Mouse (Mus musculus): Measurements from ENCODE around the gene Zfp511. TPM values are rescaled to one million over a fixed set of nuclear protein-coding genes. Genes with fewer than 3 reads are reported as not detected.

Gene Zfp511
- polyA plus RNA-seq, 1 experiment from 2014 or later: 52.5 TPM

DNA sequence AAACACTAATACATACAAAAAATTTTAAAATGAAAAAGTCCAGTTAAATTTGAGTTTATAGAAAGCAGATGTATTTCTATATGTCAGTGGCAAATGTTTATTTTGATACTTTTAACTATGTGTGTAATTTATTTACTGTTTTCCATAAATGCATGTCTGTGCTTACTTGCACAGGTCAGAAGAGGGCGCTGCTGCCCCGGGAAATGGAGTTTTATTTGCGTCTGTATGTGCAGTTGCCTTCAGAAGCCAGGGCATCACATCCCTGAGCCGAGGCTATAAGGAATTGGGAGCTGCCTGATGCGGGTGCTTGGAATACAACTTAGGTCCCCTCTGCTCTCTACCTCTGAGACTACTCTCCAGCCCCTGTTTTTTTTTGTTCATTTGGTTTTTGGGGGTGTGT is 42.5 kb downstream of the Zfp511 start:
- WGBS: 6% methylated on average over 5 of the region's 5 CpGs
- no peak overlapping the region for H3K4me3 ChIP-seq
- no peak overlapping the region for H3K9ac ChIP-seq
- H3K9me3 ChIP-seq: no peaks in the 10 kb centered on the region
- peaks cover 4% of the 10 kb centered on the region for H3K36me3 ChIP-seq
- no peak for ATAC-seq (ENCODE audit: low FRiP score)
- no peak overlapping the region for H3K4me2 ChIP-seq
- peaks cover 36% of the 10 kb centered on the region for H3K4me1 ChIP-seq (replicated peaks)
- peaks cover 6% of the 10 kb centered on the region for H3K27me3 ChIP-seq
- peak overlapping the region; percentile 94; the same call in 1 of the 2 replicates for H3K27ac ChIP-seq

GRCm38 (mm10) chr7:140080503-140081156 is 44.4 kb downstream of the Zfp511 start:
- Histone ChIP-seq H3K36me3 (no peaks in the 10 kb centered on the region), H3K4me1 (replicated peaks) (peaks cover 36% of the 10 kb centered on the region), H3K4me3 (peak overlapping the region; percentile 47), H3K4me2 (peak overlapping the region; percentile 79), H3K9ac (peak overlapping the region; percentile 83), H3K9me3 (no peaks in the 10 kb centered on the region), H3K27me3 (peaks cover 6% of the 10 kb centered on the region), H3K27ac (peak overlapping the region; percentile 94)
- WGBS: 2% methylated on average over 24 of the region's 24 CpGs
- peak; percentile 71 for ATAC-seq (ENCODE audit: low FRiP score)

DNA sequence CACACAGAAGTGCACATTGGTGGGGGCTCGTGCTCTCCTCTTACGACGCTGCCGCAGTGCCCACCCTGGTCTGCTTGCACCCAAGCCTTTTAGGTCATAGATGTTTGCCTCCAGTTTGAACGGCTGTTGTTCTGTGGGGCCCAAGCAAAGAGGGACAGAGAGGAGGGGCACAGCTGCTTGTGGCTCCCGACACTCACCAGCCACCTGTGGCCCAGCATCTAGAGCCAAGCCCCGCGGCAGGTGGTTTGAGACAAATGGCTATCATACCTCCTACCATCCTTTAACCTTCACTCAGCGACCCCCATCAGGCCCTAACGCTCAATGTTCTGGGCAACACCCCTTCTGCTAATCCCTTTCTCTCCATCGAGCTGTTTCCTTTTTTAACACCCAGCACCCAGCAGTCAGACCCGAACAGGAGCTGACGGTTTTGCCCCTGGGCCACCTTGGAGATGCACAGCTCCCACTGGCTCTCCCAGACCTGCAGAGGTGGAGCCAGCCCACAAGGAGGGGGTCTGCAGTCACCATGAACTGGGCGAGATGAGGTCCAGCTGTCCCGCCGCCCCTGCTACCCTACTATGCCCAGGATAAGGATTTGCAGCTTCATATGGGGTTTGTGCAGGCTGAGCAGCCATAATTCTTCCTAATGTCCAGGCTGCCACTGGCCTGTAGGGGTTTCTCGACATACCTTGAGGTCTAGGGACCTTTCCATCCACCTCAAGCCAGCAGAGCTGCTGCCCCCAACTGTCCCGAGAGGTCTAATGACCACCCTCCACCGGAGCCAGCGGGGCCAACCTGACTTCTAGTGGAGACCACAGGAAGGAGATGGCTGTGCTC is 45.4 kb downstream of the Zfp511 start:
- H3K4me2 ChIP-seq: peak overlapping the region; percentile 79
- peak; percentile 23 for ATAC-seq (ENCODE audit: low FRiP score)
- H3K27ac ChIP-seq: peak overlapping the region; percentile 94
- peak overlapping the region; percentile 83 for H3K9ac ChIP-seq
- H3K27me3 ChIP-seq: peaks cover 6% of the 10 kb centered on the region
- H3K36me3 ChIP-seq: no peaks in the 10 kb centered on the region
- WGBS: 13% methylated on average over 20 of the region's 20 CpGs
- peak overlapping the region; percentile 47 for H3K4me3 ChIP-seq
- no peaks in the 10 kb centered on the region for H3K9me3 ChIP-seq
- peaks cover 36% of the 10 kb centered on the region for H3K4me1 ChIP-seq (replicated peaks)

DNA sequence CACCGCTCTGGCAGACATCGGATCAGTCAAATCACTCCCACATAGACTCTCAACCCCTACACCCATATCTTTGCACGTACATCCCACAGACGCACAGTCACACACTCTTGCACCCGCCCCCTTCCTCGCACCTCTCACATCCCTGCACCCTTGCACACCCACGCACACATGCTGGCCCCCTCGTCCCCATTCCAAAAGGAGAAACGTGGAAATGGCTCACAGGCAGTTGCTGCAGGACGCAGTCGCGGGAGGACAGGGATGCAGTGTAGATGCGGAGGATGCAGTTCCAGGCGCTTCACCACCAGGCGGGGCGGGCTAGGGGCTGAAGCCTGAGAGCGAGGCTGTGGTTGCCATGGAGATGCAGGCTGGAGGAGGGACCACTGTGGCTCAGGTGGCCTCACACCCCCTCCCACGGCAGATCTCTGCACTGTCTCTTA is 46.1 kb downstream of the Zfp511 start, which contains the start of gene Caly:
Caly (minus strand) TSS at position 307 of the 437 bp plus-strand sequence.
- H3K4me3 ChIP-seq: peak within 1 kb of the TSS; percentile 47
- H3K27me3 ChIP-seq: peaks cover 6% of the 10 kb centered on the region
- peak within 1 kb of the TSS; percentile 83 for H3K9ac ChIP-seq
- no peaks in the 10 kb centered on the region for H3K9me3 ChIP-seq
- H3K4me2 ChIP-seq: peak within 1 kb of the TSS; percentile 79
- peaks cover 36% of the 10 kb centered on the region for H3K4me1 ChIP-seq (replicated peaks)
- peak; percentile 90 for ATAC-seq (ENCODE audit: low FRiP score)
- H3K36me3 ChIP-seq: no peaks in the 10 kb centered on the region
- WGBS: 6% methylated on average over 18 of the region's 18 CpGs
- peak within 1 kb of the TSS; percentile 94 for H3K27ac ChIP-seq

Small RNAs within 50 kb of the gene (microRNA-seq; reads per million reads assigned to microRNA genes)
- gene Mir7062: 1.4 reads per million

Other genes starting within 250 kb of the Zfp511 start
- 27.5 and 33.0 TPM in 2 replicates for gene Adgra1, start 202.2 kb upstream of the Zfp511 start, polyA plus RNA-seq (2015; fragmentation: Nextera tagmentation; extraction: Ambion mirVana)
- gene Kndc1, start 141.7 kb upstream of the Zfp511 start, polyA plus RNA-seq (2015; fragmentation: Nextera tagmentation; extraction: Ambion mirVana): 8.3 and 10.0 TPM in 2 replicates
- not detected in 2 replicates for gene Utf1, start 92.6 kb upstream of the Zfp511 start, polyA plus RNA-seq (2015; fragmentation: Nextera tagmentation; extraction: Ambion mirVana)
- gene 6430531B16Rik, start 57.6 kb upstream of the Zfp511 start, polyA plus RNA-seq (2015; fragmentation: Nextera tagmentation; extraction: Ambion mirVana): 0.91 and 1.2 TPM in 2 replicates
- 3.9 and 5.3 TPM in 2 replicates for gene Adam8, start 43.8 kb upstream of the Zfp511 start, polyA plus RNA-seq (2015; fragmentation: Nextera tagmentation; extraction: Ambion mirVana)
- 55.8 and 60.9 TPM in 2 replicates for gene Tubgcp2, start 278 bp downstream of the Zfp511 start, polyA plus RNA-seq (2015; fragmentation: Nextera tagmentation; extraction: Ambion mirVana)
- gene Msx3, start 12.7 kb downstream of the Zfp511 start, polyA plus RNA-seq (2015; fragmentation: Nextera tagmentation; extraction: Ambion mirVana): 16.5 and 28.5 TPM in 2 replicates
- 104 and 105 TPM in 2 replicates for gene Caly, start 46.2 kb downstream of the Zfp511 start, polyA plus RNA-seq (2015; fragmentation: Nextera tagmentation; extraction: Ambion mirVana)
- gene Prap1, start 57.0 kb downstream of the Zfp511 start, polyA plus RNA-seq (2015; fragmentation: Nextera tagmentation; extraction: Ambion mirVana): not detected in 2 replicates
- gene Fuom, start 66.0 kb downstream of the Zfp511 start, polyA plus RNA-seq (2015; fragmentation: Nextera tagmentation; extraction: Ambion mirVana): 27.9 and 30.4 TPM in 2 replicates
- 10.0 and 11.8 TPM in 2 replicates for gene Paox, start 79.4 kb downstream of the Zfp511 start, polyA plus RNA-seq (2015; fragmentation: Nextera tagmentation; extraction: Ambion mirVana)
- 123 and 125 TPM in 2 replicates for gene Echs1, start 80.1 kb downstream of the Zfp511 start, polyA plus RNA-seq (2015; fragmentation: Nextera tagmentation; extraction: Ambion mirVana)
- gene Mtg1, start 101.2 kb downstream of the Zfp511 start, polyA plus RNA-seq (2015; fragmentation: Nextera tagmentation; extraction: Ambion mirVana): 28.3 and 30.6 TPM in 2 replicates
- gene Sprn, start 118.5 kb downstream of the Zfp511 start, polyA plus RNA-seq (2015; fragmentation: Nextera tagmentation; extraction: Ambion mirVana): 10.8 and 11.0 TPM in 2 replicates
- not detected in 2 replicates for gene Olfr522, start 128.4 kb downstream of the Zfp511 start, polyA plus RNA-seq (2015; fragmentation: Nextera tagmentation; extraction: Ambion mirVana)
- gene Olfr523, start 136.8 kb downstream of the Zfp511 start, polyA plus RNA-seq (2015; fragmentation: Nextera tagmentation; extraction: Ambion mirVana): not detected in 2 replicates
- not detected in 2 replicates for gene Olfr524, start 169.6 kb downstream of the Zfp511 start, polyA plus RNA-seq (2015; fragmentation: Nextera tagmentation; extraction: Ambion mirVana)
- gene Cd163l1, start 181.9 kb downstream of the Zfp511 start, polyA plus RNA-seq (2015; fragmentation: Nextera tagmentation; extraction: Ambion mirVana): not detected in 2 replicates
- not detected in 2 replicates for gene 5830411N06Rik, start 210.9 kb downstream of the Zfp511 start, polyA plus RNA-seq (2015; fragmentation: Nextera tagmentation; extraction: Ambion mirVana)

Measured in hindbrain, embryonic 13.5 days (tissue).